Mouse (Mus musculus) lung, postnatal 0 days (tissue): ENCODE measurements at regions not wholly inside any gene's neighbourhood (a gene's known extent, or its start where the extent isn't known, plus 50 kb on each side); places are given as distances from the start of the nearest gene placed in this dataset.
A peak's percentile ranks its signal among the peaks of the same experiment; 100 is the strongest.

Source experiments
- ATAC-seq: fragments of 200-750 bp; cut with Nextera tagmentation; 2 replicates; pipeline ENCODE4 v1.8.0; 2017; ENCODE audit warnings: moderate library complexity
- DNase-seq: peaks from one replicate; pipeline ENCODE4 v3.0.0-alpha.2; 2016; ENCODE audit warnings: low spot score
- H3K27ac ChIP-seq: fragments of 300-500 bp; sonication (generic); 2 replicates; pipeline ENCODE4 v1.5.1; 2014; ENCODE audit warnings: antibody characterized with exemption, mild to moderate bottlenecking, low read length, mixed read lengths
- H3K27me3 ChIP-seq: fragments of 300-500 bp; sonication (generic); replicated peaks from 2 replicates; pipeline ENCODE4 v1.6.1; 2014; ENCODE audit warnings: low read length, mixed read lengths; ENCODE audit not compliant: insufficient read depth
- H3K36me3 ChIP-seq: fragments of 300-500 bp; sonication (generic); 2 replicates; pipeline ENCODE4 v1.6.1; 2014; ENCODE audit warnings: low read length, mixed read lengths; ENCODE audit not compliant: insufficient read depth
- H3K4me1 ChIP-seq: fragments of 300-500 bp; sonication (generic); 2 replicates; pipeline ENCODE4 v1.6.1; 2014; ENCODE audit warnings: antibody characterized with exemption, low read depth, low read length, mixed read lengths; ENCODE audit not compliant: insufficient read depth
- H3K4me2 ChIP-seq: fragments of 300-500 bp; sonication (generic); replicated peaks from 2 replicates; pipeline ENCODE4 v1.6.1; 2014; ENCODE audit warnings: low read depth, mild to moderate bottlenecking, low read length, moderate library complexity, mixed read lengths
- H3K4me3 ChIP-seq: fragments of 300-500 bp; sonication (generic); 2 replicates; pipeline ENCODE4 v1.5.1; 2014; ENCODE audit warnings: low read depth, low read length
- H3K9ac ChIP-seq: fragments of 300-500 bp; sonication (generic); replicated peaks from 2 replicates; pipeline ENCODE4 v1.6.1; 2014; ENCODE audit warnings: low read depth, mild to moderate bottlenecking
- H3K9me3 ChIP-seq: fragments of 300-500 bp; sonication (generic); 2 replicates; pipeline ENCODE4 v1.6.1; 2016; ENCODE audit warnings: low read length, mixed read lengths
- CTCF ChIP-seq: IDR thresholded peaks from 2 replicates; pipeline ENCODE4 v1.5.1; 2016; ENCODE audit warnings: antibody characterized with exemption, mild to moderate bottlenecking
- EP300 ChIP-seq: IDR thresholded peaks from 2 replicates; pipeline ENCODE4 v1.6.1; 2016; ENCODE audit warnings: antibody characterized with exemption, mild to moderate bottlenecking, control low read depth
- WGBS: fragments of 180-500 bp; shearing (Covaris S2); extraction: QIAGEN DNeasy Blood & Tissue Kit; methylation state at CpG from one replicate; pipeline ENCODE4 v1.1.7; 2014; 5-methylcytosine and 5-hydroxymethylcytosine counted together

- WGBS: 29% methylated on average over 3 of the region's 3 CpGs
- ATAC-seq (peak; percentile 66), DNase-seq (peak; percentile 61)
- Histone ChIP-seq H3K27me3 (no peaks in the 10 kb centered on the region), H3K4me3 (no peak overlapping the region), H3K9me3 (no peaks in the 10 kb centered on the region), H3K9ac (no peak overlapping the region), H3K4me1 (no peaks in the 10 kb centered on the region), H3K27ac (no peak overlapping the region), H3K4me2 (no peak overlapping the region), H3K36me3 (no peaks in the 10 kb centered on the region)
- TF ChIP-seq EP300 (no peak), CTCF (no peak)
Measured at GRCm38 (mm10) chr10:30470831-30471230, 129.7 kb downstream of the Trmt11 start.

GRCm38 (mm10) chr10:30450616-30451015 is 149.9 kb downstream of the Trmt11 start:
- DNase-seq: no peak
- Histone ChIP-seq H3K36me3 (no peaks in the 10 kb centered on the region), H3K4me3 (no peak overlapping the region), H3K27me3 (no peaks in the 10 kb centered on the region), H3K27ac (no peak overlapping the region), H3K4me2 (no peak overlapping the region), H3K9me3 (no peaks in the 10 kb centered on the region), H3K9ac (no peak overlapping the region), H3K4me1 (no peaks in the 10 kb centered on the region)
- no peak for ATAC-seq
- no peak for TF ChIP-seq CTCF
- no peak for TF ChIP-seq EP300
- 81% methylated on average over 4 of the region's 4 CpGs for WGBS

- ATAC-seq (no peak), DNase-seq (no peak)
- Histone ChIP-seq H3K36me3 (no peaks in the 10 kb centered on the region), H3K9me3 (no peaks in the 10 kb centered on the region), H3K4me2 (no peak overlapping the region), H3K4me3 (no peak overlapping the region), H3K27me3 (no peaks in the 10 kb centered on the region), H3K4me1 (no peaks in the 10 kb centered on the region), H3K27ac (no peak overlapping the region), H3K9ac (no peak overlapping the region)
- TF ChIP-seq EP300 (no peak), CTCF (no peak)
- 81% methylated on average over 2 of the region's 2 CpGs for WGBS
Measured at GRCm38 (mm10) chr10:30447057-30447456, 153.5 kb downstream of the Trmt11 start.

GRCm38 (mm10) chr10:30446572-30446971 is 154.0 kb downstream of the Trmt11 start:
- Histone ChIP-seq H3K4me1 (no peaks in the 10 kb centered on the region), H3K36me3 (no peaks in the 10 kb centered on the region), H3K4me2 (no peak overlapping the region), H3K27ac (no peak overlapping the region), H3K9me3 (no peaks in the 10 kb centered on the region), H3K4me3 (no peak overlapping the region), H3K27me3 (no peaks in the 10 kb centered on the region), H3K9ac (no peak overlapping the region)
- TF ChIP-seq CTCF: no peak
- TF ChIP-seq EP300: no peak
- WGBS: 66% methylated on average over 1 of the region's 1 CpGs
- ATAC-seq (no peak), DNase-seq (no peak)

GRCm38 (mm10) chr10:30439802-30440201 is 160.7 kb downstream of the Trmt11 start:
- TF ChIP-seq EP300 (no peak), CTCF (no peak)
- H3K4me3 ChIP-seq: no peak overlapping the region
- no peaks in the 10 kb centered on the region for H3K4me1 ChIP-seq
- H3K9me3 ChIP-seq: no peaks in the 10 kb centered on the region
- no peaks in the 10 kb centered on the region for H3K36me3 ChIP-seq
- no peaks in the 10 kb centered on the region for H3K27me3 ChIP-seq
- ATAC-seq: no peak
- H3K9ac ChIP-seq: no peak overlapping the region
- no peak for DNase-seq
- H3K4me2 ChIP-seq: no peak overlapping the region
- H3K27ac ChIP-seq: no peak overlapping the region
- WGBS: 42% methylated on average over 2 of the region's 2 CpGs

GRCm38 (mm10) chr10:30426420-30426923 is 174.1 kb downstream of the Trmt11 start:
- no peaks in the 10 kb centered on the region for H3K27me3 ChIP-seq
- H3K4me1 ChIP-seq: no peaks in the 10 kb centered on the region
- no peak overlapping the region for H3K27ac ChIP-seq
- ATAC-seq (peak; percentile 26), DNase-seq (peak; percentile 23)
- no peak overlapping the region for H3K4me3 ChIP-seq
- H3K4me2 ChIP-seq: no peak overlapping the region
- TF ChIP-seq EP300: no peak
- no peak for TF ChIP-seq CTCF
- H3K36me3 ChIP-seq: no peaks in the 10 kb centered on the region
- H3K9ac ChIP-seq: no peak overlapping the region
- 47% methylated on average over 4 of the region's 4 CpGs for WGBS
- no peaks in the 10 kb centered on the region for H3K9me3 ChIP-seq
